Mouse (Mus musculus): ENCODE results near the gene Wnt10b. TPM values are rescaled to one million over a fixed set of nuclear protein-coding genes. Genes with fewer than 3 reads are reported as not detected.

Wnt10b gene
- polyA plus RNA-seq, 1 experiment from 2014 or later = not detected

- Histone ChIP-seq H3K9me3 (replicated peaks) (no peaks in the 10 kb centered on the region), H3K9ac (no peak overlapping the region), H3K4me3 (no peak overlapping the region), H3K27ac (no peak overlapping the region), H3K4me2 (no peak overlapping the region), H3K27me3 (peaks cover 5% of the 10 kb centered on the region; the same call in 1 of the 2 replicates), H3K36me3 (ENCODE audit: poor library complexity, severe bottlenecking) (peaks cover 39% of the 10 kb centered on the region), H3K4me1 (no peaks in the 10 kb centered on the region)
- 90% methylated on average over 5 of the region's 5 CpGs for WGBS
- ATAC-seq = no peak
Observed at GRCm38 (mm10) chr15:98733976-98734566, 43.9 kb downstream of the Wnt10b start.

GRCm38 (mm10) chr15:98733370-98733769 lies 44.6 kb downstream of the Wnt10b start:
- no peak for ATAC-seq
- 68% methylated on average over 6 of the region's 6 CpGs for WGBS
- H3K4me3 ChIP-seq = no peak overlapping the region
- peaks cover 11% of the 10 kb centered on the region for H3K27me3 ChIP-seq
- no peak overlapping the region for H3K9ac ChIP-seq
- no peak overlapping the region for H3K4me2 ChIP-seq
- H3K4me1 ChIP-seq = no peaks in the 10 kb centered on the region
- peaks cover 32% of the 10 kb centered on the region for H3K36me3 ChIP-seq (ENCODE audit: poor library complexity, severe bottlenecking)
- H3K9me3 ChIP-seq (replicated peaks) = no peaks in the 10 kb centered on the region
- H3K27ac ChIP-seq = no peak overlapping the region

DNA sequence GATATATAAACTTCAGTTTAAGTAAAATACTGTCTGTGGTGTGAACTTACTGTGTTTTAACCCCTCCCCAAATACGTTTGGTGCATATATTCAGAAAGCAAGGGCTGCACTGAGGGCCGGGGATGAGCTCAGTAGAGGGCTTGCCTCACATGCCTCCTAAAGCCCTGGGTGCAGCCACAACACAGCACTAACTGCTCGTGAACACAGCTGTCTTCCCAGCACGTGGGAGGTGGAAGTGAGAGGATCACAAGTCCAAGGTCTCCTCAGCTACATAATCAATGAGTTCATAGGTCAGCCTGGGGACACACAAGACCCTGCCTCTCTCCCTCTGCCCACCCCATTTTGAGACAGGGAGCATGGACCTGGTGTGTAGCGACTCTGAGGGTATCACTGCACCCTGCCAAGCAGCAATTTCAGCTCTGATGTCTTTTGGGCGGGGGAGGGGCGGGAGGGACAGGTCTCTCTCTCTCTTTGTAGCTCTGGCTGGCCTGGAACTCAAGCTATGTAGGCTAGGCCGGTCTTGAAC lies 45.9 kb downstream of the Wnt10b start:
- Histone ChIP-seq H3K4me2 (no peak overlapping the region), H3K36me3 (ENCODE audit: poor library complexity, severe bottlenecking) (peaks cover 21% of the 10 kb centered on the region), H3K4me1 (peaks cover 9% of the 10 kb centered on the region), H3K4me3 (no peak overlapping the region), H3K27ac (no peak overlapping the region), H3K9me3 (replicated peaks) (no peaks in the 10 kb centered on the region), H3K27me3 (peaks cover 19% of the 10 kb centered on the region), H3K9ac (no peak overlapping the region)
- WGBS = 74% methylated on average over 8 of the region's 8 CpGs
- no peak for ATAC-seq

DNA sequence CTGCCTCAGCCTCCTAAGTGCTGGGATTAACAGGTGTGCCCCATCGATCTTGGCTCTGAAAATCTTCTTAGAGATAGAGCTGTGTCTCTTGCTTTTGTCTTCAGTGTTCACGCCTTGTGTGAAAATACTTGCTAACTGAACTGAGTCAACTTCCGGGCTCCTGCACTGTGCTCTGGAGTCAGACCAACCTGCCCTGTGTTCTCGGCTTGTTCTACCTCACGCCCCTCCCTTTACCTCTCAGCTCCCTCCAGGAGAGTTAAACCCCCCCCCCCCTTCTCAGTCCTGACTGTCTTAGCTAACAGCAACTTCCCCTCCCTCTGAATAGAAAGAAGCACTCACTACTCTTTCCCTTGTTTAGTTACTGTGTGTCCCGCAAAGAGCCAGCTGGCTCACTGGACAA lies 47.2 kb downstream of the Wnt10b start:
- 88% methylated on average over 6 of the region's 6 CpGs for WGBS
- Histone ChIP-seq H3K36me3 (ENCODE audit: poor library complexity, severe bottlenecking) (peaks cover 8% of the 10 kb centered on the region), H3K9ac (no peak overlapping the region), H3K27ac (no peak overlapping the region), H3K4me2 (no peak overlapping the region), H3K27me3 (peaks cover 30% of the 10 kb centered on the region), H3K4me3 (no peak overlapping the region), H3K4me1 (peaks cover 14% of the 10 kb centered on the region), H3K9me3 (replicated peaks) (no peaks in the 10 kb centered on the region)
- no peak for ATAC-seq

- Histone ChIP-seq H3K4me2 (no peak overlapping the region), H3K27ac (no peak overlapping the region), H3K27me3 (peaks cover 30% of the 10 kb centered on the region), H3K9ac (no peak overlapping the region), H3K9me3 (replicated peaks) (no peaks in the 10 kb centered on the region), H3K4me3 (no peak overlapping the region), H3K36me3 (ENCODE audit: poor library complexity, severe bottlenecking) (no peaks in the 10 kb centered on the region; the same call in 1 of the 2 replicates), H3K4me1 (peaks cover 14% of the 10 kb centered on the region)
- 79% methylated on average over 7 of the region's 7 CpGs for WGBS
- ATAC-seq = no peak
Observed at GRCm38 (mm10) chr15:98729791-98730545, 48.0 kb downstream of the Wnt10b start.

GRCm38 (mm10) chr15:98728366-98728765 lies 49.6 kb downstream of the Wnt10b start:
- WGBS = 43% methylated on average over 9 of the region's 9 CpGs

DNA sequence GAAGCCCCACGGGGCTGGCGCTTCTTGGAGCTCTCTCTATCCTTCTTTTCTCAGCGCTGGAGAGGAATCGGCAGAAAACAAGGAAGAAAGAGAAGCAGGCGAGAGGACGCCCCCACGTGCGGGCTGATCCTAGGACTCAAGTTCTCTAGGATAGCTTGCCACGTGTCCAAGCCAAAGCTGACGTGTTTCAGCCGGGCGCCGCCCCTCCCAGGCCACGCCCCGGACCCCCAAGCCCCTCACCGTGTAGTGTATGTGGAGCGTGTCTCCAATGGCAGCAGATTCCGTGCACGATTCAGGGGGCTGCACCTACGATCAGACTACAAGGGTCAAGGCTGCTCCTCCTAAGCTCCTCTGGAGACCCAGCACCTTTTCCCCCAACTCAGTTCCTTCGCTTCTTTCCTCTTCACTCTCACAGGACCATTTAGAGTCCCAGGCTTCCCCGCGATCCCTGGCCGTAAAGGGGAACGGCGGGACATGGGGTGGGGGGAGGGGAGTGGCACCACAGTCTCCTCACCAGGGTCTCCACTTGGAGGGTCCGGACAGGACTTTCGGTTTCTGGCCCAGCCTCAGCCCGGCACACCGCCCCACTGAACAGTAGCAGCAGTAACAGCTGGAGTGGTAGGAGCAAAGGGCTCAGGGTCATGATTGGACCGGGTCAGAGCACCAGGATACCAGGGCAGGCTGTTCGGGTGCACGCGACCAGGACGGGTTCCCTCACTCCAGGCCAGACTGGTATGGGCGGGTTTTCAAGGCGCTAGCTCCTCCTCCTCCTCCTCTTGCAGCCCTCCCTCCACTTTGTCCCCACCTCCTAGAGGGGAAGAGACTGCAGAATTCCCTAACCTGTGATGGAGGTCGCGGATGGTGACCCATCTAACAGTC lies 50.3 kb downstream of the Wnt10b start, which contains the start of gene Fkbp11:
Gene Fkbp11, minus strand, starts transcription at position 756 of the 879 bp plus-strand sequence.
- WGBS = under 1% methylated on average over 39 of the region's 39 CpGs
- Histone ChIP-seq H3K4me3 (peak within 1 kb of the TSS; percentile 47), H3K36me3 (ENCODE audit: poor library complexity, severe bottlenecking) (no peaks in the 10 kb centered on the region), H3K4me2 (peak within 1 kb of the TSS; percentile 86), H3K9me3 (replicated peaks) (no peaks in the 10 kb centered on the region), H3K4me1 (peaks cover 26% of the 10 kb centered on the region), H3K27ac (no peak within 1 kb of the TSS), H3K9ac (peak within 1 kb of the TSS; percentile 63), H3K27me3 (peaks cover 36% of the 10 kb centered on the region)
- peak; percentile 81 for ATAC-seq

More at GRCm38 (mm10) chr15:98728366-98728765, 49.6 kb downstream of the Wnt10b start:
- H3K27ac ChIP-seq = no peak overlapping the region
- H3K27me3 ChIP-seq = peaks cover 34% of the 10 kb centered on the region
- no peaks in the 10 kb centered on the region for H3K36me3 ChIP-seq (ENCODE audit: poor library complexity, severe bottlenecking)
- H3K4me2 ChIP-seq = peak overlapping the region; percentile 86
- H3K4me1 ChIP-seq = peaks cover 19% of the 10 kb centered on the region
- H3K9me3 ChIP-seq (replicated peaks) = no peaks in the 10 kb centered on the region
- H3K4me3 ChIP-seq = peak overlapping the region; percentile 47; the same call in 1 of the 2 replicates
- no peak for ATAC-seq
- H3K9ac ChIP-seq = 0 out of 2 replicates have a peak overlapping the region, but pooled peaks have one; percentile 63

GRCm38 (mm10) chr15:98726746-98727145 lies 51.2 kb downstream of the Wnt10b start:
- no peak overlapping the region for H3K9ac ChIP-seq
- no peak for ATAC-seq
- H3K27me3 ChIP-seq = peaks cover 36% of the 10 kb centered on the region

DNA sequence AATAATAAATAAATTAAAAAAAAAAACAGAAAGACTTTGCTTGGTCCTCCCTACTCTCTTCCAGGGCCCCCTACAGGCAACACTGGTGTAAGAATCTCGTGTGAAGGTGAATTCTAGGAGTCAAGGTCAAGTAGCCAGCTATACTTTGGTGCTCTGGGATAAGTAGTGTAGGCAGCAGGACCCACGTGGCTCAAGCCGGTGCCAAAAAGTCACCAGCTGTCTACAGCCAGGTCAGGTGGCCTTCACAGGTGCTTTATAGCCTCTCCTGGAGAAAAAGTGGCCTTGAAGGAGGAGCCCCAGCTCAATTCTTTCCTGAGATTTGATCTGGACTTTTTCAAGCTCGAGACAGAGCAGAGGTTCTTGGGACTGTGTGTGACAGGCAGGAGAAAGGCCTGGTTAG lies 51.9 kb downstream of the Wnt10b start:
- 75% methylated on average over 4 of the region's 4 CpGs for WGBS
- Histone ChIP-seq H3K36me3 (ENCODE audit: poor library complexity, severe bottlenecking) (no peaks in the 10 kb centered on the region), H3K9me3 (replicated peaks) (no peaks in the 10 kb centered on the region), H3K9ac (no peak overlapping the region), H3K27me3 (peaks cover 37% of the 10 kb centered on the region), H3K27ac (no peak overlapping the region), H3K4me2 (no peak overlapping the region), H3K4me1 (peaks cover 39% of the 10 kb centered on the region), H3K4me3 (no peak overlapping the region)
- ATAC-seq = no peak

More at GRCm38 (mm10) chr15:98726746-98727145, 51.2 kb downstream of the Wnt10b start:
- no peaks in the 10 kb centered on the region for H3K9me3 ChIP-seq (replicated peaks)
- WGBS = 47% methylated on average over 7 of the region's 7 CpGs
- no peak overlapping the region for H3K27ac ChIP-seq
- no peaks in the 10 kb centered on the region for H3K36me3 ChIP-seq (ENCODE audit: poor library complexity, severe bottlenecking)
- peak overlapping the region; percentile 86 for H3K4me2 ChIP-seq
- H3K4me1 ChIP-seq = peaks cover 36% of the 10 kb centered on the region
- peak overlapping the region; percentile 47; the same call in 1 of the 2 replicates for H3K4me3 ChIP-seq

GRCm38 (mm10) chr15:98724441-98724840 lies 53.5 kb downstream of the Wnt10b start:
- Histone ChIP-seq H3K4me1 (peaks cover 39% of the 10 kb centered on the region), H3K4me2 (no peak overlapping the region), H3K4me3 (no peak overlapping the region), H3K9ac (no peak overlapping the region), H3K9me3 (replicated peaks) (no peaks in the 10 kb centered on the region), H3K27me3 (peaks cover 43% of the 10 kb centered on the region), H3K36me3 (ENCODE audit: poor library complexity, severe bottlenecking) (no peaks in the 10 kb centered on the region), H3K27ac (no peak overlapping the region)
- ATAC-seq = no peak
- 28% methylated on average over 19 of the region's 19 CpGs for WGBS

- Histone ChIP-seq H3K9ac (peak overlapping the region; percentile 21; the same call in 1 of the 2 replicates), H3K27ac (no peak overlapping the region), H3K4me1 (peaks cover 38% of the 10 kb centered on the region), H3K4me3 (no peak overlapping the region), H3K27me3 (peaks cover 30% of the 10 kb centered on the region), H3K9me3 (replicated peaks) (no peaks in the 10 kb centered on the region), H3K36me3 (ENCODE audit: poor library complexity, severe bottlenecking) (no peaks in the 10 kb centered on the region), H3K4me2 (peak overlapping the region; percentile 33)
- ATAC-seq = no peak
- 64% methylated on average over 14 of the region's 14 CpGs for WGBS
Observed at GRCm38 (mm10) chr15:98722854-98723253, 55.1 kb downstream of the Wnt10b start.

Measured in forebrain, embryonic 13.5 days (tissue).